Mouse (Mus musculus) liver, embryonic 15.5 days (tissue): ENCODE data around the gene Zp3r. TPM values are rescaled to one million over a fixed set of nuclear protein-coding genes. Genes with fewer than 3 reads are reported as not detected.

Experiments used
- ATAC-seq: fragments of 200-750 bp; cut with Nextera tagmentation; 2 replicates; pipeline ENCODE4 v1.8.0; 2017; ENCODE audit warnings: moderate number of reproducible peaks, mild to moderate bottlenecking, moderate library complexity; ENCODE audit not compliant: insufficient read depth
- H3K27ac ChIP-seq: fragments of 300-500 bp; sonication (generic); replicated peaks from 2 replicates; pipeline ENCODE4 v1.5.1; 2015; ENCODE audit warnings: mild to moderate bottlenecking, inconsistent platforms
- H3K27me3 ChIP-seq: fragments of 300-500 bp; sonication (generic); 2 replicates; pipeline ENCODE4 v1.6.1; 2015; ENCODE audit warnings: mild to moderate bottlenecking, inconsistent platforms
- H3K36me3 ChIP-seq: fragments of 300-500 bp; sonication (generic); replicated peaks from 2 replicates; pipeline ENCODE4 v1.6.1; 2015; ENCODE audit warnings: moderate library complexity, mild to moderate bottlenecking, inconsistent platforms
- H3K4me1 ChIP-seq: fragments of 300-500 bp; sonication (generic); replicated peaks from 2 replicates; pipeline ENCODE4 v1.6.1; 2015; ENCODE audit warnings: inconsistent platforms
- H3K4me2 ChIP-seq: fragments of 300-500 bp; sonication (generic); 2 replicates; pipeline ENCODE4 v1.6.1; 2015; ENCODE audit warnings: moderate library complexity, mild to moderate bottlenecking, inconsistent platforms
- H3K4me3 ChIP-seq: fragments of 300-500 bp; sonication (generic); replicated peaks from 2 replicates; pipeline ENCODE4 v1.5.1; 2015; ENCODE audit warnings: mild to moderate bottlenecking, inconsistent platforms
- H3K9ac ChIP-seq: fragments of 300-500 bp; sonication (generic); 2 replicates; pipeline ENCODE4 v1.6.1; 2015; ENCODE audit warnings: moderate library complexity, mild to moderate bottlenecking, inconsistent platforms
- H3K9me3 ChIP-seq: fragments of 300-500 bp; sonication (generic); replicated peaks from 2 replicates; pipeline ENCODE4 v1.6.1; 2016; ENCODE audit warnings: inconsistent platforms
- WGBS: fragments of 180-500 bp; shearing (Covaris S2); methylation state at CpG from one replicate; pipeline ENCODE4 v1.1.7; 2015; ENCODE audit warnings: mixed read lengths; ENCODE audit not compliant: insufficient replicate concordance; 5-methylcytosine and 5-hydroxymethylcytosine counted together
- polyA plus RNA-seq: library from polyadenylated mRNA; unstranded; fragments of >200 nt; fragmentation: Nextera tagmentation; extraction: Ambion mirVana; gene quantifications from 2 replicates; pipeline ENCODE4 v1.2.1, GENCODE M21; 2015

Gene Zp3r
- polyA plus RNA-seq, 1 experiment from 2014 or later, result not detected

- Histone ChIP-seq H3K27me3 (no peaks in the 10 kb centered on the region), H3K9me3 (no peaks in the 10 kb centered on the region), H3K36me3 (no peaks in the 10 kb centered on the region), H3K4me1 (no peaks in the 10 kb centered on the region), H3K4me3 (no peak overlapping the region), H3K9ac (no peak overlapping the region), H3K27ac (no peak overlapping the region), H3K4me2 (no peak overlapping the region)
- ATAC-seq, result no peak
Measured at GRCm38 (mm10) chr1:130575962-130576361, 53.5 kb downstream of the Zp3r start.

- Histone ChIP-seq H3K4me1 (peaks cover 8% of the 10 kb centered on the region; the same call in 1 of the 2 replicates), H3K36me3 (no peaks in the 10 kb centered on the region), H3K4me2 (no peak overlapping the region), H3K27ac (no peak overlapping the region), H3K9ac (no peak overlapping the region), H3K27me3 (no peaks in the 10 kb centered on the region), H3K9me3 (no peaks in the 10 kb centered on the region), H3K4me3 (no peak overlapping the region)
- 44% methylated on average over 5 of the region's 5 CpGs for WGBS
- no peak for ATAC-seq
Measured at GRCm38 (mm10) chr1:130551407-130552249, 77.8 kb downstream of the Zp3r start.

- 32% methylated on average over 19 of the region's 19 CpGs for WGBS
- H3K36me3 ChIP-seq, result no peaks in the 10 kb centered on the region
- H3K4me3 ChIP-seq, result no peak overlapping the region
- no peaks in the 10 kb centered on the region for H3K9me3 ChIP-seq
- no peak overlapping the region for H3K27ac ChIP-seq
- H3K4me2 ChIP-seq, result peak overlapping the region; percentile 2; the same call in 1 of the 2 replicates
- no peak for ATAC-seq
- peaks cover 8% of the 10 kb centered on the region; the same call in 1 of the 2 replicates for H3K4me1 ChIP-seq
- H3K27me3 ChIP-seq, result no peaks in the 10 kb centered on the region
- no peak overlapping the region for H3K9ac ChIP-seq
Measured at GRCm38 (mm10) chr1:130550242-130551167, 78.9 kb downstream of the Zp3r start.

GRCm38 (mm10) chr1:130549698-130550097, 79.7 kb downstream of the Zp3r start:
- Histone ChIP-seq H3K9ac (no peak overlapping the region), H3K27me3 (no peaks in the 10 kb centered on the region), H3K36me3 (no peaks in the 10 kb centered on the region), H3K4me2 (no peak overlapping the region), H3K27ac (no peak overlapping the region), H3K9me3 (no peaks in the 10 kb centered on the region), H3K4me3 (no peak overlapping the region), H3K4me1 (peaks cover 8% of the 10 kb centered on the region; the same call in 1 of the 2 replicates)
- WGBS, result 42% methylated on average over 6 of the region's 6 CpGs
- ATAC-seq, result no peak

- no peak for ATAC-seq
- Histone ChIP-seq H3K9me3 (no peaks in the 10 kb centered on the region), H3K27ac (no peak overlapping the region), H3K36me3 (no peaks in the 10 kb centered on the region), H3K4me1 (peaks cover 8% of the 10 kb centered on the region; the same call in 1 of the 2 replicates), H3K4me2 (no peak overlapping the region), H3K9ac (no peak overlapping the region), H3K4me3 (no peak overlapping the region), H3K27me3 (no peaks in the 10 kb centered on the region)
- WGBS, result 35% methylated on average over 7 of the region's 7 CpGs
Measured at GRCm38 (mm10) chr1:130549160-130549559, 80.3 kb downstream of the Zp3r start.

- Histone ChIP-seq H3K4me1 (peaks cover 8% of the 10 kb centered on the region; the same call in 1 of the 2 replicates), H3K9ac (0 out of 2 replicates have a peak overlapping the region, but pooled peaks have one; percentile 8), H3K27me3 (no peaks in the 10 kb centered on the region), H3K27ac (no peak overlapping the region), H3K4me3 (peak overlapping the region; percentile 41), H3K4me2 (peak overlapping the region; percentile 65), H3K9me3 (no peaks in the 10 kb centered on the region), H3K36me3 (no peaks in the 10 kb centered on the region)
- no peak for ATAC-seq
- 15% methylated on average over 25 of the region's 25 CpGs for WGBS
Measured at GRCm38 (mm10) chr1:130547674-130548429, 81.6 kb downstream of the Zp3r start.

Other genes with a start within 250 kb of the Zp3r start
- not detected in 2 replicates for gene Cd55b, start 206.6 kb downstream of the Zp3r start, polyA plus RNA-seq
- gene Cd55, start 166.9 kb downstream of the Zp3r start, polyA plus RNA-seq, result 18.6 and 18.9 TPM in 2 replicates
- 2.7 and 4.8 TPM in 2 replicates for gene C4bp, start 32.0 kb upstream of the Zp3r start, polyA plus RNA-seq
- not detected in 2 replicates for gene Gm29427, start 86.2 kb upstream of the Zp3r start, polyA plus RNA-seq
- gene Yod1, start 87.7 kb upstream of the Zp3r start, polyA plus RNA-seq, result 42.2 and 42.3 TPM in 2 replicates
- gene Pfkfb2, start 99.6 kb upstream of the Zp3r start, polyA plus RNA-seq, result 5.2 and 5.9 TPM in 2 replicates
- gene AA986860, start 102.4 kb upstream of the Zp3r start, polyA plus RNA-seq, result 7.4 and 7.8 TPM in 2 replicates
- not detected in 2 replicates for gene Fcamr, start 171.3 kb upstream of the Zp3r start, polyA plus RNA-seq
- 0.24 and 0.40 TPM in 2 replicates for gene Pigr, start 197.1 kb upstream of the Zp3r start, polyA plus RNA-seq
- not detected in 2 replicates for gene Fcmr, start 236.0 kb upstream of the Zp3r start, polyA plus RNA-seq